In genomic region chr5:108270415-108270814, GRCm38 (mm10) we compare ENCODE assay signal across 7 mouse cellular contexts. TPM values are rescaled to one million over a fixed set of nuclear protein-coding genes. Genes with fewer than 3 reads are reported as not detected.
DNase-seq lines count a peak whose midpoint lies in the region; ATAC-seq and TF ChIP-seq lines count a peak whose summit lies in the region.

No protein-coding gene starts in this region.

- H3K9ac ChIP-seq in forebrain, embryonic 11.5 days (ENCODE audit: low read length), result no peak overlapping the region
- H3K9ac ChIP-seq in liver, adult 2 months (ENCODE audit: low read depth, low read length), result no peak overlapping the region

- peaks cover 5% of the 10 kb centered on the region; the same call in 1 of the 2 replicates for H3K36me3 ChIP-seq in thymus, adult 2 months (ENCODE audit: control insufficient read depth, insufficient read depth, low read length)
- H3K36me3 ChIP-seq in forebrain, embryonic 11.5 days (ENCODE audit: control insufficient read depth, insufficient read depth, low read length), result no peaks in the 10 kb centered on the region
- peaks cover 12% of the 10 kb centered on the region for H3K36me3 ChIP-seq in liver, adult 2 months (ENCODE audit: control insufficient read depth, insufficient read depth, low read length)

- H3K27ac ChIP-seq in thymus, adult 2 months (ENCODE audit: control insufficient read depth, insufficient read depth, low read length), result no peak overlapping the region
- H3K27ac ChIP-seq in forebrain, embryonic 11.5 days (ENCODE audit: low read depth, low read length), result no peak overlapping the region
- no peak overlapping the region for H3K27ac ChIP-seq in liver, adult 2 months (replicated peaks; ENCODE audit: insufficient read depth, low read depth, low read length)

- peak overlapping the region; percentile 85 for H3K4me2 ChIP-seq in forebrain, embryonic 11.5 days (ENCODE audit: low read depth, low read length, severe bottlenecking)

- H3K4me1 ChIP-seq in thymus, adult 2 months (replicated peaks; ENCODE audit: control insufficient read depth, insufficient read depth, low read length), result peaks cover 5% of the 10 kb centered on the region
- no peaks in the 10 kb centered on the region for H3K4me1 ChIP-seq in forebrain, embryonic 11.5 days (replicated peaks; ENCODE audit: control insufficient read depth, insufficient read depth, low read length)
- peaks cover 12% of the 10 kb centered on the region for H3K4me1 ChIP-seq in liver, adult 2 months (ENCODE audit: control insufficient read depth, insufficient read depth, low read length)

- H3K27me3 ChIP-seq in thymus, adult 2 months (ENCODE audit: control insufficient read depth, insufficient read depth, low read length), result no peaks in the 10 kb centered on the region
- H3K27me3 ChIP-seq in forebrain, embryonic 11.5 days (ENCODE audit: control insufficient read depth, insufficient read depth, low read length), result no peaks in the 10 kb centered on the region
- H3K27me3 ChIP-seq in liver, adult 2 months (ENCODE audit: control insufficient read depth, insufficient read depth, low read length), result no peaks in the 10 kb centered on the region

- TF ChIP-seq POLR2A in thymus, adult 2 months (IDR thresholded peaks at IDR 0.05; ENCODE audit: control insufficient read depth, extremely low read depth, insufficient read depth, low read length, poor library complexity), result no peak
- TF ChIP-seq POLR2A in liver, adult 2 months (IDR thresholded peaks at IDR 0.05; ENCODE audit: extremely low read depth, insufficient read depth, low read length), result no peak

- peaks cover 14% of the 10 kb centered on the region; the same call in 1 of the 2 replicates for H3K79me2 ChIP-seq in liver, adult 2 months (ENCODE audit: control insufficient read depth, insufficient read depth, low read length)

- no peaks in the 10 kb centered on the region for H3K9me3 ChIP-seq in forebrain, embryonic 11.5 days (ENCODE audit: control insufficient read depth, low read length)

- H3K4me3 ChIP-seq in thymus, adult 2 months (ENCODE audit: control insufficient read depth, insufficient read depth, low read length), result peak overlapping the region; percentile 23; the same call in 1 of the 2 replicates
- peak overlapping the region; percentile 91 for H3K4me3 ChIP-seq in forebrain, embryonic 11.5 days (ENCODE audit: low read depth, low read length)
- peak overlapping the region; percentile 49; the same call in 1 of the 2 replicates for H3K4me3 ChIP-seq in liver, adult 2 months (ENCODE audit: insufficient read depth, low read depth, low read length)

- DNase-seq in thymus, adult 2 months, result peak; percentile 1
- DNase-seq in thymus, postnatal 0 days (ENCODE audit: low spot score), result no peak
- no peak for DNase-seq in forebrain, embryonic 11.5 days (ENCODE audit: low spot score)
- peak; percentile 46 for DNase-seq in liver, adult 2 months (ENCODE audit: extremely low read depth, low read depth, low spot score)
- no peak for DNase-seq in layer of hippocampus, adult 18-20 months (ENCODE audit: low spot score in 2 of 2)
- DNase-seq in adrenal gland, postnatal 14 days, result no peak

- ATAC-seq in forebrain, embryonic 11.5 days (replicated peaks; ENCODE audit: low FRiP score), result no peak
- ATAC-seq in megakaryocyte-erythroid progenitor cell, adult 5-6 weeks (replicated peaks; ENCODE audit: low FRiP score, low TSS enrichment, poor library complexity, severe bottlenecking), result no peak

- TF ChIP-seq CTCF in thymus, adult 2 months (IDR thresholded peaks at IDR 0.05; ENCODE audit: borderline replicate concordance, control insufficient read depth, extremely low read depth, insufficient read depth, low read length, poor library complexity), result no peak
- no peak for TF ChIP-seq CTCF in liver, adult 2 months (IDR thresholded peaks at IDR 0.05; ENCODE audit: low read depth, low read length)

- WGBS in thymus, adult 2 months, result 7% methylated on average over 9 of the region's 9 CpGs
- 61% methylated on average over 9 of the region's 9 CpGs for WGBS in forebrain, embryonic 11.5 days
- WGBS in liver, adult 2 months, result 13% methylated on average over 9 of the region's 9 CpGs

RNA-seq across cellular contexts. Expression of gene Dr1, which starts 1.7 kb away (rescaled TPM):
- polyA plus RNA-seq in thymus, adult 2 months (2012; rRNA removed), result 33.6 and 38.2 TPM in 2 replicates
- 40.6 and 43.2 TPM in 2 replicates for polyA plus RNA-seq in thymus, postnatal 0 days (2015; fragmentation: Nextera tagmentation; extraction: Ambion mirVana)
- polyA plus RNA-seq in forebrain, embryonic 11.5 days (2014; fragmentation: Nextera tagmentation; extraction: Ambion mirVana), result 55.3 and 60.2 TPM in 2 replicates
- total RNA-seq in liver, adult 2 months (2014; rRNA removed), result 11.3 and 13.0 TPM in 2 replicates
- polyA plus RNA-seq in liver, adult 2 months (2012; rRNA removed), result 9.6 and 9.8 TPM in 2 replicates
- 55.9 and 61.8 TPM in 2 replicates for total RNA-seq in megakaryocyte-erythroid progenitor cell, adult 5-6 weeks (2014; fragmentation: Nextera tagmentation)
- 53.3 and 83.8 TPM in 2 replicates for total RNA-seq in megakaryocyte-erythroid progenitor cell, adult 5-6 weeks (2017)
- 10 to 100 TPM; 45.5 to 46.0 TPM for total RNA-seq in layer of hippocampus, adult 18-20 months (2021)
- total RNA-seq in adrenal gland, postnatal 14 days (2021), result 29.9 and 33.0 TPM in 2 replicates

RNA-seq across cellular contexts. Expression of gene Pigg, which starts 42.0 kb away (rescaled TPM):
- polyA plus RNA-seq in thymus, adult 2 months (2012; rRNA removed), result 5.0 TPM in 2 replicates
- 2.4 and 3.4 TPM in 2 replicates for polyA plus RNA-seq in thymus, postnatal 0 days (2015; fragmentation: Nextera tagmentation; extraction: Ambion mirVana)
- 3.7 and 4.3 TPM in 2 replicates for polyA plus RNA-seq in forebrain, embryonic 11.5 days (2014; fragmentation: Nextera tagmentation; extraction: Ambion mirVana)
- 10.8 and 11.7 TPM in 2 replicates for total RNA-seq in liver, adult 2 months (2014; rRNA removed)
- 4.9 and 5.6 TPM in 2 replicates for polyA plus RNA-seq in liver, adult 2 months (2012; rRNA removed)
- total RNA-seq in megakaryocyte-erythroid progenitor cell, adult 5-6 weeks (2014; fragmentation: Nextera tagmentation), result 6.2 and 8.8 TPM in 2 replicates
- total RNA-seq in megakaryocyte-erythroid progenitor cell, adult 5-6 weeks (2017), result 10.8 and 11.0 TPM in 2 replicates
- total RNA-seq in layer of hippocampus, adult 18-20 months (2021), result 10 to 100 TPM; 11.3 to 12.2 TPM
- total RNA-seq in adrenal gland, postnatal 14 days (2021), result 8.7 and 9.7 TPM in 2 replicates

Comparison
In these comparisons a context has a peak if more than half of its experiments do, and no peak if none do; other contexts are left out.
1. DNase-seq: peak in thymus, adult 2 months (single experiment) and liver, adult 2 months (single experiment); none in thymus, postnatal 0 days (single experiment), forebrain, embryonic 11.5 days (single experiment), layer of hippocampus, adult 18-20 months (0 of 2) and adrenal gland, postnatal 14 days (single experiment).
2. H3K4me3 ChIP-seq: peak in every context shown above with its lines; median percentile 91 in forebrain, embryonic 11.5 days; 49 in liver, adult 2 months; 23 in thymus, adult 2 months.